Mouse (Mus musculus) liver, embryonic 11.5 days (tissue): ENCODE data around the gene Fgf14. TPM values are rescaled to one million over a fixed set of nuclear protein-coding genes. Genes with fewer than 3 reads are reported as not detected.

Experiments used
- ATAC-seq: fragments of 200-750 bp; cut with Nextera tagmentation; replicated peaks from 2 replicates; pipeline ENCODE4 v1.8.0; 2017; ENCODE audit warnings: moderate number of reproducible peaks, mild to moderate bottlenecking, moderate TSS enrichment, moderate library complexity; ENCODE audit not compliant: low FRiP score
- DNase-seq: peaks from one replicate; pipeline ENCODE4 v3.0.0-alpha.2; 2017; ENCODE audit warnings: low spot score
- H3K27ac ChIP-seq: fragments of 300-500 bp; sonication (generic); 2 replicates; pipeline ENCODE4 v1.5.1; 2014; ENCODE audit warnings: mild to moderate bottlenecking, low read depth, low read length, control low read depth
- H3K27me3 ChIP-seq: fragments of 300-500 bp; sonication (generic); replicated peaks from 2 replicates; pipeline ENCODE4 v1.6.1; 2014; ENCODE audit warnings: low read length, mixed read lengths; ENCODE audit not compliant: control insufficient read depth, insufficient read depth
- H3K36me3 ChIP-seq: fragments of 300-500 bp; sonication (generic); 2 replicates; pipeline ENCODE4 v1.6.1; 2014; ENCODE audit warnings: mild to moderate bottlenecking, low read length, moderate library complexity, mixed read lengths; ENCODE audit not compliant: control insufficient read depth, insufficient read depth
- H3K4me1 ChIP-seq: fragments of 300-500 bp; sonication (generic); replicated peaks from 2 replicates; pipeline ENCODE4 v1.6.1; 2014; ENCODE audit warnings: low read length, mixed read lengths; ENCODE audit not compliant: control insufficient read depth, insufficient read depth
- H3K4me2 ChIP-seq: fragments of 300-500 bp; sonication (generic); 2 replicates; pipeline ENCODE4 v1.6.1; 2014; ENCODE audit warnings: mild to moderate bottlenecking, control low read depth, moderate library complexity
- H3K4me3 ChIP-seq: fragments of 300-500 bp; sonication (generic); 2 replicates; pipeline ENCODE4 v1.5.1; 2014; ENCODE audit warnings: low read depth, low read length, control low read depth
- H3K9ac ChIP-seq: fragments of 300-500 bp; sonication (generic); 2 replicates; pipeline ENCODE4 v1.6.1; 2014; ENCODE audit warnings: low read depth, low read length, control low read depth
- H3K9me3 ChIP-seq: fragments of 300-500 bp; sonication (generic); 2 replicates; pipeline ENCODE4 v1.6.1; 2016; ENCODE audit warnings: low read length, inconsistent platforms, mixed read lengths; ENCODE audit not compliant: control insufficient read depth
- WGBS: fragments of 180-500 bp; shearing (Covaris S2); extraction: QIAGEN DNeasy Blood & Tissue Kit; methylation state at CpG from one replicate; pipeline ENCODE4 v1.1.7; 2014; 5-methylcytosine and 5-hydroxymethylcytosine counted together
- polyA plus RNA-seq: library from polyadenylated mRNA; unstranded; fragments of >200 nt; fragmentation: Nextera tagmentation; extraction: Ambion mirVana; gene quantifications from 2 replicates; pipeline ENCODE4 v1.2.1, GENCODE M21; 2014

Fgf14 gene
- polyA plus RNA-seq, 1 experiment from 2014 or later: 0.22 TPM

DNA sequence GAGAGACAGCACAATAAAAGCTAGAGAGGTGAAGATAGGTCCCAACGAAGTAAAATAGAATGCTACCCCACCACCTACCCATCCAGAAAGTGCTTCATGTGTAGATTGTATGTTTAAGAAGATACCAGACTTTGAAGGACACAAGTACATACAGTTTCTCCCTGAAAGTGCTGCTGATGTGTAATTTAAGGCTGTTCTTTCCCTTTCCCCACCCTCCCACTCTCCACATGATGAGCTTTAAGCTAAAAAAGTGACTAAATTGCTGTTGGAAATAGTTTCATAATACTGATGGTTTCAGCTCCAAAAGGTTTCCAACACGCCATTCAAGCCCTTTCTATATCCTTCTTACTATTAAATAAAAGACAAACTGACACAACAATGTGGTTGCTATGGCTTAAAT lies 63.5 kb downstream of the Fgf14 start:
- ATAC-seq: no peak
- no peaks in the 10 kb centered on the region for H3K27me3 ChIP-seq
- no peaks in the 10 kb centered on the region for H3K36me3 ChIP-seq
- H3K4me1 ChIP-seq: no peaks in the 10 kb centered on the region
- H3K9ac ChIP-seq: no peak overlapping the region
- 41% methylated on average over 2 of the region's 2 CpGs for WGBS
- no peak for DNase-seq
- no peak overlapping the region for H3K4me2 ChIP-seq
- H3K9me3 ChIP-seq: no peaks in the 10 kb centered on the region
- H3K4me3 ChIP-seq: no peak overlapping the region
- no peak overlapping the region for H3K27ac ChIP-seq

DNA sequence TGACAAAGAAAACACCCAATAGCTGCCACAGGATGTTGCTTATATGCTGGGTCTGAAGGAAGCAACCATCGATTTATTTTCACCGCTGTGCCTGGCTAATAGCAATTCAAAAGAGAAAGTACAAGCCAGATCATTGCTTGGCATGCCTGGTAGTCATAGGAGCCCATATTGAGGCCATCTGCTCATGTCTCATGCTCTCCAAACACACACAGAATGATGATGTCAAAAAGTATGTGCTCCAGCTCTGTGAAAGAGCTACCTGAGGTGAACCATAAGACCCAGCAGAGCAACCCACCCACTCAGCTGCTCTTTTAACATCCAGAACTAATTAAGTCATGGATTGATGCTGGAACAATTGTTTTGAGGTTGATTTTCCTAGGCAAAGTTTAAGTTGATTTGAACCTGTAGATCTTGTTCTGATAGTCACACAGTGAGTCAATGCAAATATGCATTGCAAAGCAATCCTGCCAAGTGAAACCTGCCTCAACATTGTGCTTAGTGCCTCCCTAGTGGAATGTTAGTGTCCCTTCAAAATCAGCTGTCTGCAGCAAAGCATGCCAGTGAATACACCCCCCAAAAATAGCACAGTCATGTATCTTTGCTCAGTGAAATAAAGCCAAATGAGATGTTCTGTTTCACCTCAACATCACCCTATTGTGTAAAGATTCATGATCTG lies 70.8 kb downstream of the Fgf14 start:
- ATAC-seq (no peak), DNase-seq (no peak)
- H3K27ac ChIP-seq: no peak overlapping the region
- H3K4me1 ChIP-seq: no peaks in the 10 kb centered on the region
- H3K4me2 ChIP-seq: no peak overlapping the region
- no peak overlapping the region for H3K4me3 ChIP-seq
- H3K9me3 ChIP-seq: no peaks in the 10 kb centered on the region
- 81% methylated on average over 2 of the region's 2 CpGs for WGBS
- no peaks in the 10 kb centered on the region for H3K27me3 ChIP-seq
- H3K36me3 ChIP-seq: no peaks in the 10 kb centered on the region
- no peak overlapping the region for H3K9ac ChIP-seq

DNA sequence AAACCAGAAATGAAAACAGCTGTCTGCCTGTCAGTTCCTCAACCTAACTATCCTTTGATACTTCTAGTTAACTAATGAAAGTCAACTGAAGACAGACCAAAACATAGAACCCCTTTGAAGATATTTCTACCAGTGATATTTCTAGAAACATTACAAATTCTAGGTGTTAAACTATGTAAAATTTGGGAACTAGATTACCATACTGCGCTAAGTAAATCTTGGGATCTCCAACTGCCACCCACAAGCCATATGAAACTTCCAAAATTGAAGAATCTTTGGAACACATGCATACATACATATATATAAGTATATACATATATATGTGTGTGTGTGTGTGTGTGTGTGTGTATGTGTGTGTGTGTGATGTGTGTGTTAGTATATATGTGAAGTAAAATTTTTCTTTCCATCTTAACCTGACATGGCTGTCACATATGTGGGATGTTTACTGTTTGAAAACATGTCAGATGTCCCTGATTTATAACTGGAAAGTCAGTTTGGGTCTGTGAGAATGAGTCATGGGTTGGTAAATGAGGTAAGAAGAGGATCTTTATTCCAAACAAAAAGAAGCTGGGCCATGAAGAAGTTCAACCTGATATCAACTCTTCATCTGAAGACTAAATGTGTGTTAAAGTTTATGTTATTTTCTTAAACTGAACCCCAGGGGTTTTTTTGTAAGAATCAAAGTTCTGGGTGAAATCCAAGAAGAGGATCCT lies 71.7 kb downstream of the Fgf14 start:
- no peak overlapping the region for H3K9ac ChIP-seq
- 72% methylated on average over 1 of the region's 1 CpGs for WGBS
- H3K9me3 ChIP-seq: no peaks in the 10 kb centered on the region
- ATAC-seq: no peak
- H3K4me3 ChIP-seq: no peak overlapping the region
- DNase-seq: no peak
- no peaks in the 10 kb centered on the region for H3K36me3 ChIP-seq
- no peaks in the 10 kb centered on the region for H3K27me3 ChIP-seq
- no peak overlapping the region for H3K27ac ChIP-seq
- H3K4me1 ChIP-seq: no peaks in the 10 kb centered on the region
- H3K4me2 ChIP-seq: no peak overlapping the region

DNA sequence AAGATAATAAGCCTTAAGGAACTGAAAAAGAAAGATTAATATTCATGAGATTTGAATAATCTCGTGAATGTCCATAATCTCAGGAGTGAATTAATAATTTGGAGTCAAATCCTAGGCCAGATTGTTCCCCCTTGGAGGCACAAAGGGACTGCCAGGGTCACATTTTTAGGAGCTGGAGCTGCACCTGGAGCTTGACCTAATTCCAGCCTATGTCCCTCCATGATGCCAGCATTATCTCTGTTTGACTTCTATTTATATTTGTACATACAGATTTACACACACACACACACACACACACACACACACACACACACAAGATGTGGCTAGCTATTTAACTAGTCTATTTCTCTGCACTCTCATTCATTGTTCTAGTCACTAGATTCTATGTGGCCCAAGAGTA lies 100.4 kb downstream of the Fgf14 start:
- H3K4me3 ChIP-seq: no peak overlapping the region
- 72% methylated on average over 1 of the region's 1 CpGs for WGBS
- ATAC-seq (no peak), DNase-seq (no peak)
- no peaks in the 10 kb centered on the region for H3K4me1 ChIP-seq
- H3K27ac ChIP-seq: no peak overlapping the region
- H3K9ac ChIP-seq: no peak overlapping the region
- H3K36me3 ChIP-seq: no peaks in the 10 kb centered on the region
- H3K4me2 ChIP-seq: no peak overlapping the region
- H3K9me3 ChIP-seq: no peaks in the 10 kb centered on the region
- no peaks in the 10 kb centered on the region for H3K27me3 ChIP-seq

DNA sequence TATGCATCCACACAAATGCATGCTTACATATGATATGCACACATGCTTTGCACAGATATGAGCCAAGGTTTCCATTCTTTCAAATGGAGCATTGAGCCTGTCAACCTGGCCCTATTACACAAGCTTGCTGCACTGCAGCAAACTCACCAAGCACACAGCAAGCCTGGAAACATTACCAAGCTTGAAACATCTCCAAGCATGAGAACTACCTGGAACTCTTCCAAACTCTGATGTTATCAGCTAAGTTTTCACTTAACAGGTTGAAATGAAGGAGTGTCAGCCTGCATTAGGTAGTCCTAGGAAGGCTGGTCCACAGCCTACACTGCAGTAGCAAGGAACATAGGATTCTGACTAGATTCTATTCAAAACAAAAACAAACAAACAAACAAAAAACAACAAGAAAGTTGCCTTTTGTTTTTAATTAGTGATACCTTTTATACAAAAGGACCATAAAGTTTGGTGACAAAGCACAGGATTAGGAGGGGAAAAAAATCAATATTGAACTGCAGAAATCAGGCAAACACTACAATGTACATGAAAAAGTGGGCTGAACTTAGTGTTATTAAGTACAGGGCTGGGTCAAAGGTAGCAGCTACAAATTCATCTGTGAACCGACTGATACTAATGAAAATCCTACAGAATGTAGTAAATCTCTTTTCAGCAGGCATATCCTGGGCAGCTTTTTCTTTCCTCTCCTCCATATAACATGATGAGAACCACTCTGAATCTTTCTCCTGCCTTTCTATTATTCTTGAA lies 101.6 kb downstream of the Fgf14 start:
- DNase-seq (no peak), ATAC-seq (no peak)
- Histone ChIP-seq H3K9me3 (no peaks in the 10 kb centered on the region), H3K4me1 (no peaks in the 10 kb centered on the region), H3K27me3 (no peaks in the 10 kb centered on the region), H3K36me3 (no peaks in the 10 kb centered on the region), H3K9ac (no peak overlapping the region), H3K27ac (no peak overlapping the region), H3K4me2 (no peak overlapping the region), H3K4me3 (no peak overlapping the region)
- WGBS: 70% methylated on average over 1 of the region's 1 CpGs

DNA sequence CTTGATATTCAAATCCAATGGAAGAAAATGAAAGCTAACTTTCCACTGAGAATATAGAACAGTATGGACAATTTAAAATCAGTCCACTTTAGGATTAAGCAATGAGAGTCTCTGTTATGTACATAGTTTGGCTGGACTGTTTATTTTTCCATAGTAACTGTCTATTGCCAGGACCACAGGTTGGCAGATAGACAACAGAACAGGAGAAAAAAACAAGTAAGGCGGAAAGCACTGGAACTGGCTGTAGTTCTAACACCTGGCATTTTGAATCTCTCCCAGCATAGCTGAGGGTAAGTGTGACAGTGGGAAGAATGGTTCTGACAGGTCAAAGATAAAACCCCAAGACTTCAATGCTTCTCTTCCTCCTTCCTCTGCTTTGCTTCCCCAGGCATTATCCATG lies 110.5 kb downstream of the Fgf14 start:
- Histone ChIP-seq H3K4me3 (no peak overlapping the region), H3K27me3 (no peaks in the 10 kb centered on the region), H3K9ac (no peak overlapping the region), H3K4me2 (no peak overlapping the region), H3K4me1 (no peaks in the 10 kb centered on the region), H3K9me3 (no peaks in the 10 kb centered on the region), H3K27ac (no peak overlapping the region), H3K36me3 (no peaks in the 10 kb centered on the region)
- DNase-seq: no peak
- WGBS: 83% methylated on average over 1 of the region's 1 CpGs
- ATAC-seq: no peak

DNA sequence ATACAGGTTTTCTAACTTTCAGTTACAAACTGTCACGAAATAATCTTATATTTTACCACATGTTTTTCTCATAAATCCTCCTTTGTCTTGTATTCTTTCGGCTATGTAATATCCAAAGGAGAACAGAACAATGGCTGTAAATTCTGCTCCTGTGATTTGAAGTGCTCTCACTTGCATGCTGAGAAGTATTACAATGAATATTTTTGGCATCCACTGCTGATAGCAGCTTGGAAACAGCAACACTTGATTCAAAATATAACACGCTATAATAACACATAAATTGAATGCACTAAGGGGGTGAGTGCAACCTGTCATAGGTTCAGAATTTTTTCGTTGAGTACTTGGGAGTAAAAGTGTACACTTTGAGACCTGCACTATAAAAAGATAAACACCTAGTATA lies 115.4 kb downstream of the Fgf14 start:
- H3K4me1 ChIP-seq: no peaks in the 10 kb centered on the region
- WGBS: 69% methylated on average over 4 of the region's 4 CpGs
- H3K4me3 ChIP-seq: no peak overlapping the region

DNA sequence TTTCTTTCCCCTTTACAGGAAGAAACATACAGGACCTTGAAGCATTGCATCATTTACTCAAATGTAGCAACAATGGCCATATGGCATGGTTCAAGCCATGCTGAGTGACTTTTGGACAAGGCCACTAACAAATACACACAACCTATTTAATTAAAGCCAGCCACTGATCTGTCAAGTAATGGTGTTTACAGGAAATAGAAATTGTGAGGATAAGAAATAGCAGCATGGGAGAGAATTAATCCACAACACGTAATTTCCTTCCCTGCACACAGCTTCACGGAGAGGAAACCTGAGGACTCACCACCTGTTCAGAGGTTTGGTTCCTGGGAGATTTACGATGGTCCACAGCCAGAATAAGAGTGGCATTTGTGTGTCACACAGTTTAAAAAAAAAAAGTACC lies 140.8 kb downstream of the Fgf14 start:
- no peak overlapping the region for H3K4me3 ChIP-seq
- H3K4me2 ChIP-seq: no peak overlapping the region
- H3K36me3 ChIP-seq: no peaks in the 10 kb centered on the region
- no peak overlapping the region for H3K9ac ChIP-seq
- no peaks in the 10 kb centered on the region for H3K27me3 ChIP-seq
- no peaks in the 10 kb centered on the region for H3K4me1 ChIP-seq
- no peak overlapping the region for H3K27ac ChIP-seq
- ATAC-seq (no peak), DNase-seq (no peak)
- H3K9me3 ChIP-seq: no peaks in the 10 kb centered on the region
- 63% methylated on average over 3 of the region's 3 CpGs for WGBS

More for the DNA sequence above, 115.4 kb downstream of the Fgf14 start:
- H3K27ac ChIP-seq: no peak overlapping the region
- ATAC-seq (no peak), DNase-seq (no peak)
- no peak overlapping the region for H3K9ac ChIP-seq
- no peaks in the 10 kb centered on the region for H3K9me3 ChIP-seq
- H3K36me3 ChIP-seq: no peaks in the 10 kb centered on the region
- no peaks in the 10 kb centered on the region for H3K27me3 ChIP-seq
- H3K4me2 ChIP-seq: no peak overlapping the region
